Mouse (Mus musculus) kidney, postnatal 0 days (tissue): ENCODE measurements around the gene Utp11. TPM values are rescaled to one million over a fixed set of nuclear protein-coding genes. Genes with fewer than 3 reads are reported as not detected.

Experiments used
- ATAC-seq: fragments of 200-750 bp; cut with Nextera tagmentation; replicated peaks from 2 replicates; pipeline ENCODE4 v1.8.0; 2017; ENCODE audit warnings: low read depth, moderate number of reproducible peaks, moderate TSS enrichment, moderate library complexity; ENCODE audit not compliant: low FRiP score
- DNase-seq: peaks from one replicate; pipeline ENCODE4 v3.0.0-alpha.2; 2016; ENCODE audit warnings: low spot score
- H3K27ac ChIP-seq: fragments of 300-500 bp; sonication (generic); 2 replicates; pipeline ENCODE4 v1.5.1; 2014; ENCODE audit warnings: mild to moderate bottlenecking
- H3K27me3 ChIP-seq: fragments of 300-500 bp; sonication (generic); 2 replicates; pipeline ENCODE4 v1.6.1; 2014; ENCODE audit warnings: low read length, mixed read lengths; ENCODE audit not compliant: insufficient read depth
- H3K36me3 ChIP-seq: fragments of 300-500 bp; sonication (generic); 2 replicates; pipeline ENCODE4 v1.6.1; 2014; ENCODE audit warnings: low read length, mixed read lengths; ENCODE audit not compliant: insufficient read depth
- H3K4me1 ChIP-seq: fragments of 300-500 bp; sonication (generic); replicated peaks from 2 replicates; pipeline ENCODE4 v1.6.1; 2014; ENCODE audit warnings: antibody characterized with exemption, low read length, mixed read lengths; ENCODE audit not compliant: insufficient read depth
- H3K4me2 ChIP-seq: fragments of 300-500 bp; sonication (generic); 2 replicates; pipeline ENCODE4 v1.6.1; 2014; ENCODE audit warnings: mild to moderate bottlenecking, low read length, moderate library complexity, mixed read lengths
- H3K4me3 ChIP-seq: fragments of 300-500 bp; sonication (generic); replicated peaks from 2 replicates; pipeline ENCODE4 v1.5.1; 2014; ENCODE audit warnings: low read depth, low read length
- H3K9ac ChIP-seq: fragments of 300-500 bp; sonication (generic); 2 replicates; pipeline ENCODE4 v1.6.1; 2014; ENCODE audit warnings: low read depth, low read length
- H3K9me3 ChIP-seq: fragments of 300-500 bp; sonication (generic); replicated peaks from 2 replicates; pipeline ENCODE4 v1.6.1; 2016; ENCODE audit warnings: low read length, inconsistent platforms, mixed read lengths
- CTCF ChIP-seq: IDR thresholded peaks from 2 replicates; pipeline ENCODE4 v1.5.1; 2016; ENCODE audit warnings: antibody characterized with exemption, low read depth, mild to moderate bottlenecking, moderate library complexity
- WGBS: fragments of 180-500 bp; shearing (Covaris S2); extraction: QIAGEN DNeasy Blood & Tissue Kit; methylation state at CpG from one replicate; pipeline ENCODE4 v1.1.7; 2014; 5-methylcytosine and 5-hydroxymethylcytosine counted together
- polyA plus RNA-seq: library from polyadenylated mRNA; unstranded; fragments of >200 nt; fragmentation: Nextera tagmentation; extraction: Ambion mirVana; gene quantifications from 2 replicates; pipeline ENCODE4 v1.2.1, GENCODE M21; 2015

Gene Utp11
- polyA plus RNA-seq, 1 experiment from 2014 or later, result 61.8 TPM

GRCm38 (mm10) chr4:124701052-124701845, 7.8 kb upstream of the Utp11 start:
- Histone ChIP-seq H3K9me3 (no peaks in the 10 kb centered on the region), H3K27me3 (no peaks in the 10 kb centered on the region), H3K27ac (peak overlapping the region; percentile 74), H3K36me3 (no peaks in the 10 kb centered on the region), H3K9ac (peak overlapping the region; percentile 76), H3K4me2 (peak overlapping the region; percentile 94), H3K4me3 (peak overlapping the region; percentile 75), H3K4me1 (peaks cover 35% of the 10 kb centered on the region)
- TF ChIP-seq CTCF, result no peak
- DNase-seq (peak; percentile 51), ATAC-seq (no peak)
- WGBS, result 5% methylated on average over 22 of the region's 22 CpGs

- WGBS, result under 1% methylated on average over 24 of the region's 59 CpGs
- H3K9ac ChIP-seq, result peak within 1 kb of the TSS; percentile 76
- DNase-seq (peak; percentile 82), ATAC-seq (peak; percentile 64)
- TF ChIP-seq CTCF, result peak; percentile 26; the same call in 1 of the 2 replicates
- peak within 1 kb of the TSS; percentile 94 for H3K4me2 ChIP-seq
- peak within 1 kb of the TSS; percentile 74 for H3K27ac ChIP-seq
- no peaks in the 10 kb centered on the region for H3K9me3 ChIP-seq
- H3K27me3 ChIP-seq, result no peaks in the 10 kb centered on the region
- peak within 1 kb of the TSS; percentile 75 for H3K4me3 ChIP-seq
- H3K36me3 ChIP-seq, result no peaks in the 10 kb centered on the region
- H3K4me1 ChIP-seq, result peaks cover 36% of the 10 kb centered on the region
Measured at GRCm38 (mm10) chr4:124700248-124700971, 7.0 kb upstream of the Utp11 start, which contains the start of gene Fhl3. TSS of gene Fhl3 (plus strand) at chr4:124700701.

GRCm38 (mm10) chr4:124699791-124700190, 6.4 kb upstream of the Utp11 start:
- no peak for TF ChIP-seq CTCF
- Histone ChIP-seq H3K27me3 (no peaks in the 10 kb centered on the region), H3K27ac (peak overlapping the region; percentile 74; the same call in 1 of the 2 replicates), H3K9me3 (no peaks in the 10 kb centered on the region), H3K9ac (no peak overlapping the region), H3K4me2 (peak overlapping the region; percentile 94), H3K36me3 (no peaks in the 10 kb centered on the region), H3K4me1 (peaks cover 31% of the 10 kb centered on the region), H3K4me3 (peak overlapping the region; percentile 75; the same call in 1 of the 2 replicates)
- DNase-seq (no peak), ATAC-seq (no peak)
- WGBS, result 23% methylated on average over 6 of the region's 6 CpGs

- Histone ChIP-seq H3K4me1 (peaks cover 12% of the 10 kb centered on the region), H3K4me2 (peak overlapping the region; percentile 25; the same call in 1 of the 2 replicates), H3K36me3 (no peaks in the 10 kb centered on the region), H3K27ac (no peak overlapping the region), H3K9ac (0 out of 2 replicates have a peak overlapping the region, but pooled peaks have one; percentile 27), H3K4me3 (no peak overlapping the region), H3K9me3 (no peaks in the 10 kb centered on the region), H3K27me3 (no peaks in the 10 kb centered on the region)
- ATAC-seq (no peak), DNase-seq (no peak)
- WGBS, result 10% methylated on average over 18 of the region's 18 CpGs
- no peak for TF ChIP-seq CTCF
Measured at GRCm38 (mm10) chr4:124695786-124696516, 2.6 kb upstream of the Utp11 start.

GRCm38 (mm10) chr4:124694572-124694971, 1.2 kb upstream of the Utp11 start:
- Histone ChIP-seq H3K27ac (no peak overlapping the region), H3K4me2 (no peak overlapping the region), H3K9me3 (no peaks in the 10 kb centered on the region), H3K27me3 (no peaks in the 10 kb centered on the region), H3K4me3 (no peak overlapping the region), H3K4me1 (peaks cover 6% of the 10 kb centered on the region; the same call in 1 of the 2 replicates), H3K9ac (no peak overlapping the region), H3K36me3 (no peaks in the 10 kb centered on the region)
- DNase-seq (no peak), ATAC-seq (no peak)
- 57% methylated on average over 2 of the region's 2 CpGs for WGBS
- no peak for TF ChIP-seq CTCF
